Comparison of ENCODE assay signal across 21 mouse cellular contexts in the genomic region with DNA sequence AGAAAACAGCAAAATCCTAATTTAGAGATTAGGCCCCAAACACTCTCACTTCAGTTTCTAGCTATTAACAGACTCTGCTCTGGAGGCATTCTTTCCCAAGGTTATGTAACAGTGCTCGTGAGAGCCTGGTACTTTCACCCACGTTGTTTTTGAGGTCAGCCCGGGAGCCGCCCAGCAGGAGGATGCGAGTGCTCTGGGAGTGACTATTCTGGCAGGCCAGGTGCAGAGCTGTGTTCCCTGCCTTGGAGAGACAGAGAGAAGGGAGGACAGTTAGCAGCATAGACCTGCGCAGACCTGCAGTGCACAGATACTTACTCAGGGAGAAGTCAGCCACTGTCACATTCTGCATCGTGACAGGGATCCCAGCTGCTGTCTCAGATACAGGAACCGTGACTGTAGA. TPM values are rescaled to one million over a fixed set of nuclear protein-coding genes. Genes with fewer than 3 reads are reported as not detected.
DNase-seq lines count a peak whose midpoint lies in the region; ATAC-seq and TF ChIP-seq lines count a peak whose summit lies in the region.
"Had no signal": no experiment of that assay in that cellular context is flagged by ENCODE, and none has a peak within 500 bp of the region (broad histone marks: within the 10 kb centered on the region; RNA-seq: fewer than 3 reads in every experiment).

No protein-coding gene starts in this region.

- TF ChIP-seq EP300 in stomach, postnatal 0 days (optimal IDR thresholded peaks at IDR 0.05) = no peak

- H3K27me3 ChIP-seq in kidney, embryonic 15.5 days = no peaks in the 10 kb centered on the region
- no peaks in the 10 kb centered on the region for H3K27me3 ChIP-seq in stomach, postnatal 0 days (ENCODE audit: control insufficient read depth, insufficient read depth, low read length)
- H3K27me3 ChIP-seq: embryonic facial prominence, embryonic 15.5 days; hindbrain, embryonic 13.5 days; limb, embryonic 12.5 days; midbrain, embryonic 15.5 days; Patski; stomach, embryonic 15.5 days had no signal

- no peak overlapping the region for H3K27ac ChIP-seq in kidney, embryonic 15.5 days
- H3K27ac ChIP-seq in stomach, postnatal 0 days (replicated peaks) = no peak overlapping the region
- H3K27ac ChIP-seq: embryonic facial prominence, embryonic 15.5 days; heart, embryonic 10.5 days; hindbrain, embryonic 13.5 days; limb, embryonic 12.5 days; midbrain, embryonic 15.5 days; stomach, embryonic 15.5 days had no signal

- H3K9me3 ChIP-seq in kidney, embryonic 15.5 days (replicated peaks) = no peaks in the 10 kb centered on the region
- no peaks in the 10 kb centered on the region for H3K9me3 ChIP-seq in stomach, postnatal 0 days (ENCODE audit: control insufficient read depth, low read length)
- H3K9me3 ChIP-seq: embryonic facial prominence, embryonic 15.5 days; heart, embryonic 10.5 days; hindbrain, embryonic 13.5 days; limb, embryonic 12.5 days; midbrain, embryonic 15.5 days; stomach, embryonic 15.5 days had no signal

- H3K9ac ChIP-seq in kidney, embryonic 15.5 days = no peak overlapping the region
- H3K9ac ChIP-seq in stomach, postnatal 0 days (ENCODE audit: low read length) = no peak overlapping the region
- H3K9ac ChIP-seq: embryonic facial prominence, embryonic 15.5 days; hindbrain, embryonic 13.5 days; limb, embryonic 12.5 days; liver, postnatal 0 days; midbrain, embryonic 15.5 days; stomach, embryonic 15.5 days had no signal

- no peak overlapping the region for H3K4me3 ChIP-seq in kidney, embryonic 15.5 days (replicated peaks)
- H3K4me3 ChIP-seq in stomach, postnatal 0 days (ENCODE audit: low read depth, low read length) = no peak overlapping the region
- H3K4me3 ChIP-seq: embryonic facial prominence, embryonic 15.5 days; heart, embryonic 10.5 days; hindbrain, embryonic 13.5 days; limb, embryonic 12.5 days; midbrain, embryonic 15.5 days; stomach, embryonic 15.5 days had no signal

- WGBS in kidney, embryonic 15.5 days = 58% methylated on average over 8 of the region's 8 CpGs
- 64% methylated on average over 8 of the region's 8 CpGs for WGBS in stomach, postnatal 0 days

- H3K4me2 ChIP-seq in kidney, embryonic 15.5 days = no peak overlapping the region
- no peak overlapping the region for H3K4me2 ChIP-seq in stomach, postnatal 0 days (replicated peaks; ENCODE audit: low read depth)
- H3K4me2 ChIP-seq: embryonic facial prominence, embryonic 15.5 days; hindbrain, embryonic 13.5 days; limb, embryonic 12.5 days; midbrain, embryonic 15.5 days; stomach, embryonic 15.5 days had no signal

- H3K36me3 ChIP-seq in kidney, embryonic 15.5 days = no peaks in the 10 kb centered on the region; the same call in 1 of the 2 replicates
- H3K36me3 ChIP-seq in stomach, postnatal 0 days (ENCODE audit: control insufficient read depth, insufficient read depth, low read length) = no peaks in the 10 kb centered on the region
- H3K36me3 ChIP-seq: embryonic facial prominence, embryonic 15.5 days; stomach, embryonic 15.5 days had no signal

- TF ChIP-seq CTCF in stomach, postnatal 0 days (IDR thresholded peaks at IDR 0.05; ENCODE audit: low read depth) = no peak

- peaks cover 16% of the 10 kb centered on the region for H3K4me1 ChIP-seq in kidney, embryonic 15.5 days
- H3K4me1 ChIP-seq in stomach, postnatal 0 days (replicated peaks; ENCODE audit: control insufficient read depth, insufficient read depth) = no peaks in the 10 kb centered on the region
- H3K4me1 ChIP-seq: embryonic facial prominence, embryonic 15.5 days; stomach, embryonic 15.5 days had no signal

- DNase-seq in kidney, adult 18-20 months = peak; percentile 28
- DNase-seq in lung, adult 18-20 months = peak; percentile 15 to 25
- no peak for DNase-seq in lung, postnatal 10 days
- peak; percentile 46 to 49 for DNase-seq in cerebellum, adult 18-20 months
- DNase-seq in cerebellum, postnatal 36 days = peak; percentile 21 to 27
- DNase-seq in stomach, postnatal 0 days (ENCODE audit: low spot score) = no peak
- DNase-seq: adrenal gland, postnatal 25 days; embryo, embryonic 11 days; heart, postnatal 10 days; layer of hippocampus, adult 9-11 months; liver, postnatal 0 days; spleen, adult 18-20 months had no signal

- no peak for ATAC-seq in kidney, embryonic 15.5 days (replicated peaks; ENCODE audit: low FRiP score)
- no peak for ATAC-seq in stomach, postnatal 0 days (ENCODE audit: low FRiP score, low TSS enrichment)
- ATAC-seq: intestine, embryonic 16.5 days; liver, postnatal 0 days; midbrain, embryonic 15.5 days; Patski had no signal

RNA-seq across cellular contexts. Expression of a gene that starts 24.2 kb away (rescaled TPM):
- 112 and 115 TPM in 2 replicates for polyA plus RNA-seq in kidney, embryonic 15.5 days (2015; fragmentation: Nextera tagmentation; extraction: Ambion mirVana)
- polyA plus RNA-seq in stomach, postnatal 0 days (2015; fragmentation: Nextera tagmentation; extraction: Ambion mirVana) = 87.8 and 88.1 TPM in 2 replicates

Comparison
In these comparisons a context has a peak if more than half of its experiments do, and no peak if none do; other contexts are left out.
1. DNase-seq: peak in kidney, adult 18-20 months (single experiment), lung, adult 18-20 months (2 of 2), cerebellum, adult 18-20 months (2 of 2) and cerebellum, postnatal 36 days (2 of 2); none in lung, postnatal 10 days (single experiment) and stomach, postnatal 0 days (single experiment).